Mouse (Mus musculus) kidney, adult 2 months (tissue): ENCODE data around the gene Fuk.
"Not testable (repeated sequence)": the region's sequence is repeated elsewhere in the genome, so short reads cannot be mapped to it uniquely, and the experiment has no call there.

ENCODE experiments used
- CTCF ChIP-seq: fragments of 200-500 bp; conservative IDR thresholded peaks from 2 replicates; pipeline ENCODE4 v1.5.1; 2011; ENCODE audit warnings: low read depth, mild to moderate bottlenecking, control low read depth, low read length, moderate library complexity, mixed read lengths; ENCODE audit not compliant: insufficient read depth, insufficient read length
- POLR2A ChIP-seq: fragments of 200-500 bp; IDR thresholded peaks from one replicate; pipeline ENCODE4 v1.6.1; 2011; ENCODE audit warnings: low read depth, low read length, control low read depth

DNA sequence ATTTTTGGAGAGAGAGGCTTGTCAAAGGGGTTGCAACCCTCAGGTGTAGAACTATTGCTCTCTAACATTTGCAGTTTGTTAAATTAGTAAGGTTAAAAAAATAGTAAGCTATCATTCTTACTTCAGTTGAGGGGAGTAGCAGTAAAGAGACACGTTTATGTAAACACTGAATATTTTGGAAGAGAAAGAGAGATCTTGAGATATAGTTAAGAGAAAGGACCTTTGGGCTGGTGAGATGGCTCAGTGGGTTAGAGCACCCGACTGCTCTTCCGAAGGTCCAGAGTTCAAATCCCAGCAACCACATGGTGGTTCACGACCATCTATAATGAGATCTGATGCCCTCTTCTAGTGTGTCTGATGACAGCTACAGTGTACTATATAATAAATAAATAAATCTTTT lies 46.2 kb downstream of the Fuk start:
- not testable (repeated sequence) for TF ChIP-seq CTCF, POLR2A
